Mouse (Mus musculus) myocyte (in vitro differentiated cells): ENCODE measurements around the gene Kif21a.

Source experiments
- CEBPB ChIP-seq: IDR thresholded peaks from 2 replicates; pipeline ENCODE4 v1.6.1; 2011; ENCODE audit warnings: mild to moderate bottlenecking, moderate library complexity; ENCODE audit not compliant: poor library complexity, insufficient read depth, severe bottlenecking
- E2F4 ChIP-seq: IDR thresholded peaks from one replicate; pipeline ENCODE4 v1.6.1; 2011; ENCODE audit warnings: mild to moderate bottlenecking, control low read depth, moderate library complexity; ENCODE audit not compliant: insufficient read depth
- MAX ChIP-seq: IDR thresholded peaks from one replicate; pipeline ENCODE4 v1.6.1; 2011; ENCODE audit warnings: low read depth, mild to moderate bottlenecking, control low read depth
- MYOD1 ChIP-seq, 3 experiments: IDR thresholded peaks; one replicate each; pipeline ENCODE4 v1.6.1; 2011; ENCODE audit warnings: control low read depth in 2 of 3, low read depth in 2 of 3, mild to moderate bottlenecking in 2 of 3, moderate library complexity in 1 of 3; ENCODE audit not compliant: insufficient read length in 2 of 3, control insufficient read depth in 1 of 3
- MYOG ChIP-seq, 3 experiments: IDR thresholded peaks; one replicate each; pipeline ENCODE4 v1.6.1; 2011; ENCODE audit warnings: control low read depth in 2 of 3, low read depth in 2 of 3, mild to moderate bottlenecking in 2 of 3; ENCODE audit not compliant: insufficient read length in 2 of 3, control insufficient read depth in 1 of 3, insufficient read depth in 1 of 3
- POLR2A ChIP-seq: IDR thresholded peaks from one replicate; pipeline ENCODE4 v1.6.1; 2011; ENCODE audit warnings: low read depth, mild to moderate bottlenecking, control low read depth, moderate library complexity; ENCODE audit not compliant: insufficient read length
- POLR2AphosphoS2 ChIP-seq: IDR thresholded peaks from one replicate; pipeline ENCODE4 v1.6.1; 2011; ENCODE audit warnings: low read depth, control low read depth; ENCODE audit not compliant: insufficient read length
- SRF ChIP-seq: IDR thresholded peaks from one replicate; pipeline ENCODE4 v1.6.1; 2011; ENCODE audit warnings: low read depth; ENCODE audit not compliant: control insufficient read depth, insufficient read length
- TCF12 ChIP-seq: IDR thresholded peaks from one replicate; pipeline ENCODE4 v1.6.1; 2011; ENCODE audit warnings: mild to moderate bottlenecking, control low read depth; ENCODE audit not compliant: poor library complexity, insufficient read depth, severe bottlenecking
- TCF3 ChIP-seq: IDR thresholded peaks from one replicate; pipeline ENCODE4 v1.6.1; 2011; ENCODE audit warnings: low read depth, control low read depth; ENCODE audit not compliant: insufficient read length
- USF1 ChIP-seq: IDR thresholded peaks from one replicate; pipeline ENCODE4 v1.6.1; 2011; ENCODE audit warnings: low read depth, mild to moderate bottlenecking, control low read depth, moderate library complexity

DNA sequence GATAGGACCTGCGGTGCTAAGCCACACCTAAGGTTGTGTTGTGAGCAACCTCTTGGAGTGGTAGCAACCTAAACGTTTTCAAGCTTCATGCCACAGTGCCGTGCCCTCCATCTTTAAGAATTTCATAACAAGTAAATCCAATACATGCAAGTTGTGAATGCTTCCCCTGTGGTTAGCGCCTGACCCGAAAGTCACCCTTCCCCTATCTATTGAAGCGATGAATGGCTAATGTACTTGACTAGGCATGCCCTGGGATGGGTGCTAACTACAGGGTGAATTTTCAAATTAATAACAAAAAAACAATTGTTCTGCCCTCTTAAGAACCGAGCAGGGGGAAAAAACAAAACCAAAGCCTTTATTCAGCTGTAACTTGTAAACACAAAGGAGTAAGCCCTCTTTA is 39.7 kb upstream of the Kif21a start:
- no peak for TF ChIP-seq E2F4
- no peak for TF ChIP-seq POLR2A
- no peak for TF ChIP-seq CEBPB
- no peak for TF ChIP-seq TCF12
- TF ChIP-seq MYOG (IDR thresholded peaks at IDR 0.05; ENCODE audit: control insufficient read depth in 1 of 3, insufficient read depth in 1 of 3, insufficient read length in 2 of 3, low read depth in 2 of 3), result no peak
- no peak for TF ChIP-seq MAX
- TF ChIP-seq POLR2AphosphoS2, result no peak
- TF ChIP-seq MYOD1 (IDR thresholded peaks at IDR 0.05; ENCODE audit: control insufficient read depth in 1 of 3, insufficient read length in 2 of 3, low read depth in 2 of 3), result no peak
- TF ChIP-seq USF1, result no peak
- no peak for TF ChIP-seq SRF
- no peak for TF ChIP-seq TCF3
